Mouse (Mus musculus): ENCODE data around the gene B3gnt4.

The B3gnt4 gene

DNA sequence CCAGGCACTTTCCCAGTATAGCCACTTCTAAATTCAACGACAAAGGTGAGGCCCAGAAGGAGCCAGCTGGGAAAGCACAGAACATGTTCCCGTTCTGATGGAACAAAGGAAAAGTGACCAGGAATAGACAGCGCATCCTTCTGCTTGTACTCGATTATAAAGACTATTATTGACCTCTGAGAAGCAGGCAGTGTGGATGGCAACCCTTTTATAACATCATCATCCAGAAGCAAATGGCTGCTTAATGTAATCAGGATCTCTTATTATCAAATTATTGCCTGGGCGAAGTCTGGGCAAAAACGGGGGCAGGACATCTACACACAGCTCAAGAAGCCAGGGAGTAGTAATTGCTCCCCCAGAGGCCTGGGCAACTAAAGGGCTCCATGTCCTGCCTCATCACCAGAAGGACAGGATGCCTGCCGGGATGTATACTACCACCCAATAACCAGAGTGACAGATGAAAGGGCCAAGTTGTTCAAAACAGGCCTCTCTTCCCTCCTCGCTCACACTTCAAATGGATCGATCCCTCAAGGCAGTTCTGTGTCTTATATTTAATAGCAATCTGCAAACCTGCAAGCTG is 15.7 kb downstream of the B3gnt4 start:
- in situ Hi-C loops (cut with MboI), result no loop called here

DNA sequence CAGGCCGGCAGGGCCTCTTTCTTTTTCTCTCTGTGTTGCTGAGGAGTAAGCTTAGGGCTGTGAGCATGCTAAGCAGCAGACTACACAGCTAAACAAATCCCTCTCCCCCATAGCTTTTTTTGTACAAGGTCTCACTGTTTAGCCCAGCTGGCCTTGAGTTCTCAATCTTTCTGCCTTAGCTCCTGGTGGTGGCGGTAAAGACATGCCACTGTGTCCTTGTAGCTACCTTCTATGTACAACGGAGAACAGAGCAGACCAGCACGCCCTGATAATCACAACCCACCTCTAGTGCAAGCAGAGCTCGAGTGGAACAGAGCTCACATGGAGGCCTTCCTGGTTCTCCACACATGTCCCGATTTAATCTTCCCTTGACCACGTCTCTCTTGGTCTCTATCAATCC is 18.4 kb downstream of the B3gnt4 start:
- in situ Hi-C loops (cut with MboI), result no loop called here

DNA sequence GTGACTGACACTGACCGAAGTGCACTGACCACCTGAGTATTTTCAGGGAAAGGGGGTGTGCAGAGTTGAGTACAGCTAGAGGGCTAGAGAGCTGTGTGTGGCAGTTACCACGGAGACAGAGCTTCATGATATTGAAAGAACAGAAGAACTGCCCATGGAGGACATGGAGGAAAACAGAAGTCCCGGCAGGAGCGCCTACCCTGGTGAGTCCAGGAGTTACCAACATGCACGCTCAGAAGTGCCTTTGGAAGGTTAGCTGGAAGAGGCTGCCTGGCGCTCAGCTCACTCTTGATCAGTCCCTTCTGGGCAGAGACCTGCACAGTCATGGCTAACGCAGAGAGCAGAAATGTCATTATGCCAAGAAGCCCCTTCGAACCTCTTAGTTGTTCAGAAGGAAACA is 19.8 kb downstream of the B3gnt4 start:
- in situ Hi-C loops (cut with MboI), result no loop called here

DNA sequence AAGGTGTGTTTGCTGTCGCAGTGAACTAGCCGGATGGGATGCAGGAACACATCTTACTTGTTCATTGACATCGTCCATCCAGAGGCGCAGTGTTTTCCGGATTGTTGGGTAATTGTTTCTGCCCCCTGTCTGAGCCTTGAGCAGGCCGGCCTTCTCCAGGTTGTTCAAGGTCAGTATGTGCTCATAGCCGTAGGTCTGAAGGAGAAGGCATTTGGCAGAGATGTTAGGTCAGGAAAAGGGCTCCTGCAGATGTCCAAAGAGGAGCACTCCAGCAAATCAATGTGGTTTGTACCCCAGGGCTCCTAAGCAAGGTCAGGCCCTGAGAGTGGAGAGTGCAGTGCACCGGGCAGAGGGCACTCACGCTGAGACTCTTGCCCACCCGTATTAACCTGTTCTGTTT is 23.5 kb downstream of the B3gnt4 start:
- in situ Hi-C loops (cut with MboI), result no loop called here

DNA sequence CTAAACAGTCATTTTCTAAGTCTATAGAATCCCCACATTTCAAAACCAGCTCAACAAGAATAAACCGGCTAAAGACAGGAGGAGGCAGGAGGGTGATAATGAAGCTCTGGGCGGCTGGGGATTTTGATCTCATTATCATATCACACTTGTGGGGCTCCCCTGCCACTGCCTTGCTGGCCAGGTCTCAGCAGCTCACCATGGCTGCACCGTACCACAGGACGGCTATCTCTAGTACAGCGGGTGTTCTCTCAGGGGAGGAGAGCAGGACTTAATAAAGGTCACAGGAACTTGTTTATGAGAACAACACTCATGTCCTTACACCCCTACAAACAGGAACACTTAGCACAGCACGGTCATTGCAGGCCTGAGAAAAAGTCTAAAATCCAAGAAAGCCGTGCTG is 45.4 kb downstream of the B3gnt4 start:
- in situ Hi-C loops (cut with MboI), result no loop called here

DNA sequence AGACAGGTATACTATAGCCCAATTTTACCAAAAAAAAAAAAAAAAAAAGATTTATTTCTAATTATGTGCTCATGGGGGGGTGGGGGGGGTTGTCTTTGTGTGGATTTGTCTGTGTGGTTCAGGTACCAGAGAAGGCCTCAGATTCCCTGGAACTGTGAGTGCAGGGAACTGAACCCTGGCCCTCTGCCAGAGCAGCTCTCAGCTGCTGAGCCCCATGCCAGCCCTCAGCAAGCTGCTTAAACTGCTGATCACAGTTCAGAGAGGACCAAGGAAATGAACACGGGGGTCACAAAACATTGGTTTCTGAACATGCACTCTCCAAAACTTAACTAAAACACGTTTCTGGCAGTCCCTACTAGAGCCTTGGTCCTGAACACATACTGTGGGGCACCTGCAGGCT is 46.2 kb downstream of the B3gnt4 start:
- in situ Hi-C loops (cut with MboI), result no loop called here

DNA sequence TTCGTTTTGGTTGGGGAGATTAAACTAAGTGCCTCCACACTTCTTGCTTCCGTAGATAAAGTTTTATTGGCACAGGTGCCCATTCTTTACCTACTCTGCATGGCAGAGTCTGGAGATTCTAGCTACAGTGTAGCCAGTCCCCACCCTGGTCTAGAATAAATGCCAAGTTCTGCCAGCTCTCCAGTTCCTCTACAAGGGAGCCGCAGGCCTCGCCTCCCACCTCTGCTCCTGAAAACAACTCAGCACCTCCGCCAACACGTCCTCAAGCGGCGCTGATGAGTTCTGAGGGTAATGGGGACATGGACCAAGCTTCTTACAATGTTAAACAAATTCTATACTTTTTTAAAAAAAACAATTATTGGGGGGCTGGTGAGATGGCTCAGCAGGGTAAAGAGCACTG is 49.3 kb downstream of the B3gnt4 start:
- in situ Hi-C loops (cut with MboI), result no loop called here

DNA sequence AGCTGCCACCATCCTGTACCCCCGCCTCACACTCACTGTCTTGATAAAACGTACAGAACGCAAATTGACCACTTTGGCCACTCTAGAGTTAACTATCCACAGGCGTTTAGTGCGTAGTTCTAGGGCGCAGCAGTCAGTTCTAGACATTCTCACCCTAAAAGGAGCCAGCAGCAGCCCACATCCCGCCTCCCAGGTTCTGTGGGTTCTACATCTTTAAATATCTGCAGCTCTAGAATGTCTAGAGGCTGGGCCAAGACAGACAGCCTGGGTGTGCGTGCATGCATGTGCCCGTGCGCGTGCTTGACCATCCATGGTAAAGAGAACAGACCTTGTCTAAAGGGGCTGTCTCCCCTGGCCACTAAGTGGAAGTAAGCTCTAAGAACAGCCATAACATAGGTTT is 50.9 kb downstream of the B3gnt4 start:
- in situ Hi-C loops (cut with MboI), result no loop called here
